Mouse (Mus musculus): ENCODE results near the gene 4930452B06Rik.

4930452B06Rik gene

DNA sequence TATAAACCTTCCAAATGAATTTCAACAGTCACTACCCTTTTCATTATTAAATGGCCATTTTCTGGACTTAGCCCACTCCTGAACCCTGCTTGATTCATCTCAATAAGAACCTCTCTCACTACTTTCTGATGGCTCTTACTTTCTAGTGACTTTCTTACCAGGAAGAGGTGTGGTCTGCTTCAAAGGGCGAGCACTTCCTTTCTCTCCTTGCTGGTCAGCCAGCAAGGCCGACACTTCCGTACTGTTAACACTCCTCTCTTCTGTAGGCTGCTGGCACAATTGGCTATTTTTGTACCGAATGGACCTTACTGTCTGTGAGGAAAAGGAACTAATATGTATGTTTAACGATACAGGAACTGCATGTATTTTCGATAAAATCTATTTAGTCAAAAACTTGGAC is 148.4 kb downstream of the 4930452B06Rik start:
- peak in 1 of 2 experiments; percentile 3 for DNase-seq

DNA sequence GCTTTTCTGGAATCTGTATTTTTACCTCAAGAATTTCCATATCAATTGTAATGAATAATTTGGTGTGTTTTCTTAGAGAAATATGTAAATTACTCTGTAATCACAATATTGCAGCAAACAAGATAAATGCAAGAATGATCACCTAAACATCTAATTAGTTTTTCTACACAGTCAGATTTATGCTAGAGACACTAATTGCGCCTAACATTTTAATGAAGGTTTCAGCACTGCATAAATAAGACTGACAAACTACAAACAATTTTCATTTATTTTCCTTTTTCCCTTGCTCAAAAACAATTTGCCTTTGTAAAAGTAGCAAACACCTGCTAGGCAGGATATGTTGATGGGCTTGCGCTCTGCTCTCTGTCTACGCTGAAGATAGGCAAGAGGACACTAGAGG is 152.0 kb downstream of the 4930452B06Rik start:
- DNase-seq, result no peak

DNA sequence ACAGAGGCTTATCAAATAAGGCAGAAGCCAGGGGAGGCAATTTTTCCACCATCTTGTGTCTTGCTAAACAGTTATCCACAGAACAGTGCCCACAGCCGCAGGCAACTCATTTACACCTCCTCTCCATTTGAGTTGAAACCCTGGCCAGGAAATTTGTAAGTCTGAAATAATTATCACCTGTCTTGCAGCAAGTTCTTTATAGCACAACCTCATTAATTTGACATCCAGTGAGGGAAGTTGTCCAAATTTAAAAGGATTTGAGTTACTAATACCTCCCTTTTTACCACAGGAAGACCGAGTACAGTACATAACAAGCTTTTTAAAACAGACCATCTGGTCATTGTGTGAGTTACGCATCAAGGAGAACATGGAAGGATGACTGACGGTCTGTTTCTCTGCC is 154.8 kb downstream of the 4930452B06Rik start:
- no peak for DNase-seq

DNA sequence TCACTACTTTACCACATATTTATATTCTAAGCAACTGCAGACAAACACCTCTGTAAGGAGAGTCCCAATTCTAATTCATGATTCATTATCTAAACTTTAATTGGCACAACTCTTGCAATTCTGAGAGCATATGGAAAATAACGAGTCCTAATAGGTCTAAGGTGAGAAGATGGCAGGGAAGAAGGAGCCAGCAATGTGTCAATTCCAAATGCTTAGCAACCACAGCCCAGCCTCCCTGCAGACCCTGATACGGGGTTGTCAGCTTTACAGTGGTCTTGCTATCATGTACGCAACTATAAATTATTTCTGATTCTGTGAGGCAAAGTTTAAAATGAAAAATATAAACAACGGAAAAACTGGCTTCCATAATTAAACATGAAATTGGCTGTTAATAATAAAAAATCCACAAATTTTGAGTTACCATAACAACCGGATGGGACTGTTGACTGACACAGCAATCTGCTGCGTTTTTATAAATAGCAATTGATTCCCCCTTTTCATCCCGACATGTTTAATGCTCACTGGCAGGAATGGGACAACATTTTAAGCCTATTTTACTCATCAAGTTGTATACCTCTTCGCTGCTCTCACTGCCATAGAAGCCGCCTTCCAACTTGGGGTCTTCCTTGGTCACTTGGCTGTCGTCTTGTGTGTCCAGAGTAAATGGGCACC is 155.6 kb downstream of the 4930452B06Rik start:
- no peak for DNase-seq

DNA sequence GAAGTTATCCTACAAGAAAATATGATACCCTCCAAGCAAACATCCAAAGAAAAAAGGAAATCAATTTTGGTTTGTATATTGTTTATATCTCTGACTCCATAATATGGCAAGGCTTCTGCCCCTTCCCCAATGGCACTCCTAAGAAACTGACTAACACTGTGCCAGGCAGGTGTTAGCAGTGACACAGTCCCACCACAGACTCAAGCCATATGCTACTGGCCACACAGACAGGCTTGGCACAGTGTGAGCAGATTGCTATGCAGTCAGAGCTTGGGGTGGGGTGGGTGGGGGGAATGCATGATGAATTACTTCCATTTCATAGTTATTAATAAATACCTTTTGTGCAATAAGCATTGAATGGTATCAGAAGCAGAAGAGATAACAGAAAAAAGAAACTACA is 157.4 kb downstream of the 4930452B06Rik start:
- no peak for DNase-seq

DNA sequence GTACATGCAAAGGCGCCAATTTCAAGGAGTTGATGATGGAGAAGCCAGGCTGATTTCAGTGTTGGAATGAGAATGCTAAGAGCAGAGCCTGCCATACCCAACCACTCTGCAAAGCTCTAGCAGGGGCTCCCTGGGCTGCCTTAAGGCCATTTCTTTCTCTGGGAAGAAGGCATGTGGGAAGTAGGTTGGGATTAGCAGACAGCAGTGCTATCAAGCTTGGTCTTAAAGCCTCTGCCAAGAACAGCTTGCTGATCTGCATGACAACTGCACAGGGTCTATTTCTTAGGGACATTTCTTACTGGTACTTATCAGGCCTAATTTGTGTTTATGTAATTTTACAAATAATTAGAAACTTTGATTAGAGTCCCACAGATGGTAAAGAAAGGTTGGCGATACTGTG is 161.8 kb downstream of the 4930452B06Rik start:
- DNase-seq, result no peak

DNA sequence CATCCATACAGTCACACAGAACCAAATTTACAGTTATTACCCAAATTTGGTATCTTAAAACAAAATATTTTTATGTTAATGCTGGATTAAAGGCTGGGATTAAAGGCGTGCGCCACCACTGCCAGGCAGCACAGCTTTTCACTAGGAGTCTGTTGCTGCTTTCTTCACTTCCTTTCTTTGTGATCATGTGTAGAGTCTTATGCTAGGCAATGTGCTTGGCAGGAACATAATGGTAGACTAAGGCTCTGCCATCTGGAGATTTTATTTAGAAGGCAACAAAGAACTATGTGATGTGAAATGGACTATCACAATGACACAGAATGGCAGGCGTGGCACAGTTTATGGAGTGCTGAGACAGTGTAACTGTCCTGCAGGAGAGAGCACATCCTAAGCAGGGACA is 162.7 kb downstream of the 4930452B06Rik start:
- DNase-seq, result no peak

DNA sequence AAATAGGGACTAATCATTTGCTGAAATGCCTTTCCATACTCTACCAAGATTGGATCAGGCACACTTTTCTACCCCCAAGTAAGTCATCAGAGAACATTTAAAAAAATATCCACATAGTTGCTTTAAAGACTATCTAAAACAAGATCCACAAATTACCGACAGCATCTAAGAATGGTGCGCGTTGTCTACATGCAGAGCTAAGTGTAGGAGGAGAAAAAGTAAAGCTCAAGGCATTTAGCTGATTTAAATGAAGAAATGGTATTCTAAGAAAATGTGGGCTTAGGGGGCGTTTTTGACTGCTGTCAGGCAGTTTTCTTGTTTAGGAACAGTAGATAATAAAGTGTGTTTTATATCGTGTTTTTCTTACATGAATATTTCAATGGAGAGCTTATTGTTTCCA is 163.5 kb downstream of the 4930452B06Rik start:
- DNase-seq, result no peak

DNA sequence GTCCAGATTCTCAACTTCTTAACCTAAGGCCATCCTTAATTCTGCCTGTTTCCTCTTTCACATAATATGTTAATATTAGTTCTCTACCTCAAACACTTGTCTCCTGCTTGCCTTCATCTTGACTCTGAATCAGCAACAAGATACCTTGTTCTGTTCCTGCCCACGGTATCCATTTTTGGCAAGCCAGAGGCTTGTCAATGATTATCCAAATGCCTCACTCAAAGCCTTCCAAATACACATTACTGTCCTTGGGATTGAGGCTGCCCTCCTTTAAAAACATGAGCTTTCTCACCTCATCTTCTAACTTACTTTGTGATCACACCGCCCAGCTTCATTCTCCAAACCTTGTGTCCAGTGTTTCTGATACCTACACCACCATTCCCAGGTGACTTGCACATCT is 170.3 kb downstream of the 4930452B06Rik start:
- DNase-seq, result peak; percentile 24 to 58

DNA sequence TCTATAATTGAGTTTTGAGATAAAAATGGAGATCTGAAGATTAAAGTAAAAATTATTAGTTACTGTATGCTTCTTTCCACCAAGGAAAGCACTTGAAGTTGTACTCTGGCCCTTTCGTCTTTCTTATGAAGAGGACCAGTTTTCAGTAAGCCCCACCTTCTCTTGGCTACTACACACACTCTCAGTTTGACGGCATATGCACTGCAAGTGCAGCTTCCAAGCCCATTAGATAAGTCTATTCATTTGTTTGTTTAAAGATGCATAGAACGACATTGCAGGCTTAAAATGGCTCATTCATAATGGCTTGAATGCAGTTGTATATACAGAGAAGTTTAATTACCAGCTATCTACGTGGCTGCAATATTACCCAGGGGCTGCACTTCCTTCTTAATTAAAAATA is 171.1 kb downstream of the 4930452B06Rik start:
- DNase-seq, result no peak

DNA sequence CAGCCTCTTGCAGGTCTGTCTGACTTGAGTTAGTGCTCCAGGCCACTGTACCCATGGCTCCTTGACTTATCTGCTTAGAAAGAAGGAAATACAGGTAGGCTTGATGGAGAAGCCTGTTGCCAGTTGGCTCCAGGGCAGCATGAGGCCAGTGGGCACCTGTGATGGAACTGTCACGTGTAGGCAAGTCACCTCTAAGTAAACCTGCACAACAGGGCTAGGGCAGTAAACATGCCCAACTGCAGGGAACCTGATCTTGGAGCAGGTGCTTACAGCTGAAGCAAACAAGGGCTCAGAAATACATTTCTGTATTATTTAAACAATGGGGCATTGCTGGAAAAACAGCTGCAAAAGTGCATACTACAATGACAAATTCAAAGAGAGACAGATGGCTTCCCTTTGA is 171.8 kb downstream of the 4930452B06Rik start:
- DNase-seq, result no peak

DNA sequence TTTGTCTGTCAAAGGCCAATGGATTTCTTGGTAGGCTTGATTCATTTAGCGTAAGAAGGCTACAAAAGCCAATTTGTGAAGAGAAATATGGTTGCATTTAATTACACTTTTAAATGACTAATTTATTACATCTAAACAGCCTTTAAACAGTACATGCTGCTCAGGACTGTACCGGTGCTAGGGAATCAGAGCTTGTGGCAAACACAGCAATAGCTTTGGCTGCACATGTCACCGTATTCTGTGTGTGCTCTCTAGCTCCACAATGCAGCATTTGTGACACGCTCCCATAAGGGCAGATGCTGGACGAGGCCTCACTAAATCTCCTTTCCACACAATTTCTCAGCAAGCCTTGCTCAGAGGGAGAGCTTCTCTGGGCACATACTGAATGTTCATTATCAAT is 187.9 kb downstream of the 4930452B06Rik start:
- no peak for DNase-seq

DNA sequence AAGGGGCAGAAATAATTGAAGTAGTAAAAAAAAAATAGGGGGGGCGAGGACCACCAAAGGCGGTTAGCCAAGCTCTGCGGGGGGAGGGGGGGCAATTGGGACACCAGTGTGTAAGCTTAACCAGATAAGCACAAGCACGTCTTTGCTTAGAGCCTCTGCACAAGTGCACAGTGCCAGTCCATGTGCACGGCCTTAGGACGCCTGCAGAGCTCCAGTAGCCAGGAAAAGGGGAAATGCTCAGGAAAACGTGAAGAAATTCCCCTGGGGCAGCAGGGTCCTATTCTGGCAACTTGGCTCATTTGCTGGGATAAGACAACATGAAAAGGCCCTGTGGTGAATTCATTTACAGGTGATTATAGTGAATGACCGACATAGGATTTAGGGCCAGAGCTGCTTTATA is 188.7 kb downstream of the 4930452B06Rik start:
- DNase-seq, result no peak

DNA sequence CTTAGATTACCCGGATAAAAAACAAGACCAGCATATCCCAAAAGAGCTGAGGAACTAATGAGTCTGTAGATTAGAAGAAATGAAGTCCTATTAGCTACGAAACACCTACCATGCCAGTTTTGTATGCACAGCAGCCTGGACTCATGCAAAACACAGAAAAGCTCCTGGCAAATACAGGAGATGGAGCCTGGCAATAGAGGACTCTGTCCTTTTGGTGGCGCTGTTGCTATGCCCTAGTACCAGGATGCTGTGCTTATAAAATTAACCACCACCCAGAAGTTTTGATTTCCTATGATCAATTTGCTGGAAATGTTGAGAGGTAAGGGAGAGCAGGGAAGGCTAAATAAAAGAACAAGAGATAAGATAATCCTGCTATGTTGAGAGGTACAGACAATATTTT is 189.4 kb downstream of the 4930452B06Rik start:
- DNase-seq, result peak in 1 of 2 experiments; percentile 19

DNA sequence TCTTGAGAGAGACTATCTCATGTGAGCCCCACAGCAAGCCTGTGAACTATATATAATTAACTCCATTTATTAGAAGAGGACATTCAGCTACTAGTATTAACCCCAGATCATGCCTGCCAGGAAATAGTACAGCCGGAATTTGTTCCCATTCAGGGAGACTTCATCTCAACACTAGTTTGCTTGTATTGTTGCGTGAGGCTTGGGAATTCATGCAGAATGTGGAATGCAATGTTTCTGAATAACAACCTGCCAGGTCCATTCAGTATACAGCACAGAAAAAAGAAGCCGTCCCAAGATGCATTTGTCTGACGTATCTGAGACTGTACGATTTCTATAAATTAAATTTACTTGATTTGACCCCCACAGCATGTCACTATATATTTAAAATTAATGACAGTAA is 190.2 kb downstream of the 4930452B06Rik start:
- DNase-seq, result no peak

DNA sequence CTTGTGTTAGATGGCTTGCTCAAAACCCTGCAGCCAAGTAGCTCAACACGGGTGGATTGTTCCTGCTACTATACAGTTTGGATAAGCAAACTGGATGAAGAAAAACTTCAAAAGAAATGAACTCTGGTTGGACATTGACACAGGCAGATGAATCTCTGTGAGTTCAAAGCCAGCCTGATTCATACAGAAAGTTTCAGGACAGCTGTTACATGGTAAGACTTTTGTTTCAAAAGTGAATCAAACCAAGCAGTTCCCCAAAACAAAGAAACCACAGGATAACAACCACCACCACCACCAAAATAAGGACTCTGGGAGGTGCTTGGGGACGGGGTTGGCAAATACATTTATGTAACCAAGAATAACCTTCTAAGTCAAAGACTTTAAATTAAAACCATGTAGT is 193.2 kb downstream of the 4930452B06Rik start:
- no peak for DNase-seq

DNA sequence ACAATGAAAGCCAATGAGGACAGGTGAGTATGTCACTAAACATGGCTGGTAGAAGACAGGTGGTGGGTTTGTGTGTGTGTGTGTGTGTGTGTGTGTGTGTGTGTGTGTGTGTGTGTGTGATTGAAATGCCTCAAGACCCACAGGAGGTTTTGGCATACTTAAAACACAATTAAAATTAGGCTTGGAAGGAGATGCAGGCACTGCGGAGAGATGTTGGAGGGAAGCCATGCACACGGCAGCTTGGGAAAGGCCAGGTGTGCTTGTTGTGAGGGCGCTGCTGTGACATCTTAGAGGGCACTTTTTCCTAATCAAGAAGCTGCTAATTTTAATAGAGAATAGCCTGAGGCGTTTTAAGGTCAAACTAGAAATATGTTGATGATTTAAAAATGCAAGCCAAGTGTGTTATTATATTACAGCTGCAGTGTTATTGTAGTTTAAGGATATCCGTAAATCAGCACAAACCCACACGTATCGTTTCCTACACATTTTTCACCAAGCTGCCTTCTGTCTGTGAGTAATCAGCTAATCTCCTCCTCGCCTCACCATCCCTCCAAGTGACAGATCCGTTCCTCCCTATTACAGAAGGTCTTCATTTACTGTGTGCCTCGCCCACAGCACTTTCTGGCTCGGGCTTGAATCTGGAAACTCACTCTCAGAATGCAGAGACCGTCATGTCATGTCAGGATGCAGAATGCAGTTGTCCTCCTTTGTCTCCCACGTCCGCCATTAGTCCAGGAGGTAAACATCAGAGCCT is 201.5 kb downstream of the 4930452B06Rik start:
- no peak for DNase-seq

DNA sequence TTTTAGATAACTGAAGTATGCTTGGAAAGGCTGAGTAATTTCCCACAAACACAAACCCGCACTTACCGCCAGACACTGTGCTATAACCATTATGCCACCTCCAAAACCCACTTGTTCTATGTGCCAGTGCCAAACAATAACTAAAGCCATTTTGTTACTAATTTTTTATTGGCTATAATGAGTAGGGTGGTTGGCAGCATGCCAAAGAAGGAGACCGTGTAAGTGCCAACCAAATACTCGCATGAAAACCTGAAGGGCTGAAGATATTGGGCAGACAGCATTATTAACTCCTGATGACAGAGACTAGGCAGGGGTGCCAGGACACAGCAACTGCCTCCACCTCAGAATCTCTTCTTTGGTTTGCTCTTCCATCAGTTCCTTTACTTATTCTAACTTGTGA is 203.1 kb downstream of the 4930452B06Rik start:
- DNase-seq, result no peak

DNA sequence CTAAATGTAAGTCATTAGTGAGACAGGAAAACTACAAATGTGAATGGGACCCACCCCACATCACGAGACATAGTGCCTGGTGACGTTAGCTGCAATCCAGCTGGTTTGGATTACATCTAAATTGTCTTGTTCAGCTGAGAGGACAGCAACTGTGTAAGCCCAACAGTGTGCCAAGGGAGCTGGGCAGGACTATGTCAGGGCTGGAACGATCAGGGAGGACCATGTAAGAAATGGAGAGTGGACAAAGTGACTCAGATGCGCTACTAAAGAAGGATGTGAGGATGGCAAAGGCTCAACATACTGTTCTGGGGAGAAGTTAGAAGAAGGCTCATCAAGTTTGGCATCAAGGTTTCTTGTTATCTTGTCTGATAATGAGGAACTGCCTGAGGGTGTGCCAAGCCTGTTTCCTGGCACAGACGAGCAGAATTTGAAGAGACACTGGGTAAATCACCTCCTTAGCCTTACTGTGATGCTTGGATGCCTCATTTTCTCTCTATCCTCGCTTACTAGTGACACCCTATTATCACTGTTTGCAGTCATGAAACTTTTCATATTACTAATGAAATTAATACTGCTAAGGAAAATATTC is 203.6 kb downstream of the 4930452B06Rik start:
- DNase-seq, result no peak

DNA sequence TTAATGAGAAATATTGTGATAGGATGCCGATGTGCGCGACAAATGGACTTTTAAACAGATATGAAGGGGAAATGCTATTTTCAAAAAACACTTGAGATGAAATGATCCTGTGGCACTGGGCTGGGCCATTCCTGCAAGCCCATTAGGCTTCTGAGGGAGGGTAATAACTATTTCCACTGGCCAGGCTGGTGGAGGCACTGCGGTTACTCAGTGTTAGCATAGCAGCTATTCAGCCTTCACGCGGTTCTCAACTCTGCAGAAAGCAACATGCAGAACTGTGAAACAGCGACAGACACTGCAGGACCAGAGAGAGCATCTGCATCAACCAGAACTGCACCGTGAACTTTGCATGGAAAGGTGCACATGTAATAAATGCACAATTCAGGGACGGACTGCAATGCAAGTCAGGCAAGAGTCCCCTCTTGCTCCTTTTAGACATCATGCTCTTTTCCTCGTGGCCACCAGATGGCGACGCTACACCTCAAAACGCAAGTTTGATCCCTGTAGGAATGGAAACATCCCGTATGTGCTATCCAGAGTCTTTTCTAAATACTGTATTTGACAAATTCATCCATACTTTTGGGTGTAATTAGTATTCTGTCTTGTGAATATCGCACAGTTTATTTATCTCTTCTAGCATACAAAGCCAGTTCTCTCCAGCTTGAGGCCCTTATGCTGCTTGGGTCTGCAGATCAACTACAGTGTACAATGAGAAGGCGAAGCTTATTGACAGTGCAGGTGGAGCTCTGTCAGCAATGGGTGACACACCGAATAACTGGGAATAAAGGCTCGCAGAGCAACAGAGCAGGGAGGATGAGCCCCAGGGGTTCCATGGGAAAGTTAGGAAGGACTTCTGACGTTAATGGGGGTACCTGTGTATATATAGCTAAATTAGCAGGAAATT is 205.6 kb downstream of the 4930452B06Rik start:
- peak; percentile 37 to 73 for DNase-seq

DNA sequence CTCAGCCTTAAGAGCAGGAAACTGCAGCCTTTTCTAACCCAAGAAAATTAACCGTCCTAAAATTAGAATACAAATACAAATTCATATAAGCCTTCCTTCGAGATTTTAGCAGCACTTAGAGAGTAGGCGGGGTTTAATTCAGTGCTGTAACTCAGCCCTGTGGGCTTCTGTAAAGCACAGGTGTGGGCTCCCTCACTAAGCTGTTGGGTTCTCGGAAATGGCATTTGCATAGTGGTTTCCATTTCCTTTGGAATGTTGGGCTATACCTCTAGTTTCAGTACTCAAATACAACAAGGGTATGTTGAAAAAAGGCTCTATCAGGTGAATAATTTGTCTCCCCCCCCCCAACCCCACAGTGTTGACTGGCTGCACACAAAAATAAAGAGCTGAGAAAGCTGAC is 206.3 kb downstream of the 4930452B06Rik start:
- DNase-seq, result no peak

DNA sequence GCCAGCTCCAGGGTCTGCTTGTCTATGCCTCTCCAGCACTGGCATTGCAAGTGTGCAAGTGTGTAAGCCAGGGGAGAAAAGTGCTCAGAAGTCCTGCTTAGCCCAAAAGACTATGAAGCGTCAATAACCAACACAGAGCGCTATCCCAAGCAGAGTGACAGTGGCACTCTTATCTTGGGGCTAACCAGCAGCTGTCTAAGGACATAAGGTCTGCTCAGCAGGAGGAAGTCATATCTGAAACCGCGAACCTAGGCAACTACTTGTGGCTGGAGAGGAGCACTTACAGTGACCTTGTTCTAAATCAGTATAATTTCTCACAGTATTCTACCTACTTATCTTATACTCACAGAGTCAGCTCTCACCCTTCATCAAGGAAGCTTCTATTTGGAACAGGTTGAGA is 214.9 kb downstream of the 4930452B06Rik start:
- DNase-seq, result no peak

DNA sequence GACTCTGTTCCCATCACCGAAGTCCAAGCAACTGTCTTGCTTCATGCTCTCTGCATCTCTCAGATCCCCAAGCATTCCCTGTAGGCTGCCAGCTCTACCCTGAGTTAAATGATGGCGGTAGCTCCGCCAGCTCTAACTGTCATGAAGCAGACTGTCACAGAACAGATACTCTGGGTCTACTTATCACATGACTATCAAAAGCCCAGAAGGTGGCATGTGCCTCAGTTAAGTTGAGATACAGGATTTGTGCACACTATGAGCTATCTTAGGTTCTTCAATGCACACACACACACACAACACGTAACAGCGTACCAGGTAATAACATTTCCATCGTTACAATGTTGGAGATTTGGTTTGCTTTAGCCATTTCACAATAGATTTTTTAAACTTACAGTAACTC is 215.7 kb downstream of the 4930452B06Rik start:
- DNase-seq, result no peak
